Mouse (Mus musculus): ENCODE results near the gene Olfr51.

- TF ChIP-seq CTCF (IDR thresholded peaks at IDR 0.05; ENCODE audit: low read depth, low read length) (no peak), EP300 (IDR thresholded peaks at IDR 0.05; ENCODE audit: insufficient read depth, low read depth, low read length) (no peak)
Measured at GRCm38 (mm10) chr11:51011821-51012220, 8.4 kb downstream of the Olfr51 start.

Measured in ES-Bruce4 (cell line).